In genomic region chr1:191150924-191151605, GRCm38 (mm10) we compare ENCODE assay signal across 22 mouse cellular contexts. TPM values are rescaled to one million over a fixed set of nuclear protein-coding genes. Genes with fewer than 3 reads are reported as not detected.
DNase-seq lines count a peak whose midpoint lies in the region; ATAC-seq and TF ChIP-seq lines count a peak whose summit lies in the region.
"Had no signal": no experiment of that assay in that cellular context is flagged by ENCODE, and none has a peak within 500 bp of the region (broad histone marks: within the 10 kb centered on the region; RNA-seq: fewer than 3 reads in every experiment).

No protein-coding gene starts in this region.

- H3K9ac ChIP-seq in heart, postnatal 0 days (replicated peaks; ENCODE audit: low read depth, low read length) = no peak overlapping the region
- no peak overlapping the region for H3K9ac ChIP-seq in liver, embryonic 13.5 days
- H3K9ac ChIP-seq: embryonic facial prominence, embryonic 13.5 days; forebrain, embryonic 12.5 days; heart, embryonic 15.5 days; hindbrain, embryonic 14.5 days had no signal

- ATAC-seq in heart, postnatal 0 days (ENCODE audit: insufficient read depth, low read depth) = no peak
- ATAC-seq in liver, embryonic 13.5 days (ENCODE audit: low read depth) = no peak
- ATAC-seq: forebrain, embryonic 16.5 days had no signal

- no peaks in the 10 kb centered on the region for H3K27me3 ChIP-seq in heart, postnatal 0 days (ENCODE audit: control insufficient read depth, insufficient read depth, low read length)
- H3K27me3 ChIP-seq in liver, embryonic 13.5 days = no peaks in the 10 kb centered on the region
- no peaks in the 10 kb centered on the region for H3K27me3 ChIP-seq in megakaryocyte, embryonic 14.5 days (replicated peaks)
- H3K27me3 ChIP-seq: embryonic facial prominence, embryonic 13.5 days; forebrain, embryonic 12.5 days; heart, embryonic 15.5 days had no signal

- no peaks in the 10 kb centered on the region for H3K36me3 ChIP-seq in heart, postnatal 0 days (replicated peaks; ENCODE audit: control insufficient read depth, insufficient read depth, low read length)
- H3K36me3 ChIP-seq in liver, embryonic 13.5 days = no peaks in the 10 kb centered on the region
- no peaks in the 10 kb centered on the region for H3K36me3 ChIP-seq in megakaryocyte, embryonic 14.5 days (replicated peaks; ENCODE audit: low read length)
- H3K36me3 ChIP-seq: embryonic facial prominence, embryonic 13.5 days; forebrain, embryonic 12.5 days; heart, embryonic 15.5 days had no signal

- intact Hi-C loops in heart, postnatal 25 days (cut with DNase I) = loop anchor here (5.0 kb wide), 1 partner anchor 126 kb away; no protein-coding TSS in a partner anchor

- DNase-seq in heart, postnatal 0 days (ENCODE audit: low spot score) = peak; percentile 91
- DNase-seq in heart, postnatal 25 days (ENCODE audit: low spot score) = no peak
- DNase-seq in ovary, adult 18-20 months (ENCODE audit: low spot score) = peak; percentile 52
- DNase-seq in ovary, postnatal 10 days (ENCODE audit: low spot score) = no peak
- no peak for DNase-seq in liver, embryonic 13.5 days
- no peak for DNase-seq in neural tube, embryonic 10.5 days (ENCODE audit: extremely low spot score, low spot score)
- DNase-seq: adrenal gland, adult 2 months; adrenal gland, postnatal 25 days; cerebellum, adult 18-20 months; cerebellum, adult 9-11 months; cerebellum, postnatal 36 days; gastrocnemius, postnatal 10 days had no signal

- H3K4me1 ChIP-seq in heart, postnatal 0 days (ENCODE audit: control insufficient read depth, insufficient read depth) = no peaks in the 10 kb centered on the region
- H3K4me1 ChIP-seq in liver, embryonic 13.5 days (replicated peaks) = no peaks in the 10 kb centered on the region
- peaks cover 54% of the 10 kb centered on the region for H3K4me1 ChIP-seq in megakaryocyte, embryonic 14.5 days
- H3K4me1 ChIP-seq: embryonic facial prominence, embryonic 13.5 days; forebrain, embryonic 12.5 days had no signal

- WGBS in heart, postnatal 0 days = 44% methylated on average over 8 of the region's 8 CpGs
- 24% methylated on average over 8 of the region's 8 CpGs for WGBS in liver, embryonic 13.5 days (ENCODE audit: insufficient replicate concordance)

- no peak overlapping the region for H3K4me3 ChIP-seq in heart, postnatal 0 days (ENCODE audit: low read depth, low read length)
- no peak overlapping the region for H3K4me3 ChIP-seq in liver, embryonic 13.5 days (replicated peaks)
- H3K4me3 ChIP-seq in megakaryocyte, embryonic 14.5 days (replicated peaks) = peak overlapping the region; percentile 35
- H3K4me3 ChIP-seq: embryonic facial prominence, embryonic 13.5 days; forebrain, embryonic 12.5 days; heart, embryonic 15.5 days had no signal

- no peak overlapping the region for H3K4me2 ChIP-seq in heart, postnatal 0 days (ENCODE audit: low read depth, low read length)
- no peak overlapping the region for H3K4me2 ChIP-seq in liver, embryonic 13.5 days
- H3K4me2 ChIP-seq: embryonic facial prominence, embryonic 13.5 days; forebrain, embryonic 12.5 days; heart, embryonic 15.5 days; hindbrain, embryonic 14.5 days had no signal

- TF ChIP-seq EP300 in heart, postnatal 0 days (IDR thresholded peaks at IDR 0.05; ENCODE audit: low read depth) = no peak

- no peaks in the 10 kb centered on the region for H3K9me3 ChIP-seq in heart, postnatal 0 days (replicated peaks; ENCODE audit: control insufficient read depth, low read length)
- no peaks in the 10 kb centered on the region for H3K9me3 ChIP-seq in liver, embryonic 13.5 days (replicated peaks)
- H3K9me3 ChIP-seq in megakaryocyte, embryonic 14.5 days = peaks cover 14% of the 10 kb centered on the region
- H3K9me3 ChIP-seq: heart, embryonic 15.5 days had no signal

- H3K27ac ChIP-seq in heart, postnatal 0 days (ENCODE audit: low read depth) = no peak overlapping the region; the same call in 1 of the 2 replicates
- H3K27ac ChIP-seq in liver, embryonic 13.5 days = peak overlapping the region; percentile 19
- H3K27ac ChIP-seq: embryonic facial prominence, embryonic 13.5 days; forebrain, embryonic 12.5 days; heart, embryonic 15.5 days; hindbrain, embryonic 14.5 days had no signal

- TF ChIP-seq CTCF in heart, postnatal 0 days (IDR thresholded peaks at IDR 0.05; ENCODE audit: low read depth) = no peak

RNA-seq across cellular contexts. Expression of gene Fam71a, which starts 13.6 kb away (rescaled TPM):
- not detected in 2 replicates for total RNA-seq in heart, postnatal 0 days (2014; rRNA removed; ENCODE audit: low replicate concordance)
- polyA plus RNA-seq in heart, postnatal 0 days (2015; fragmentation: Nextera tagmentation; extraction: Ambion mirVana) = not detected in 2 replicates
- not detected for total RNA-seq in heart, postnatal 25 days (2021)
- not detected in 2 replicates for polyA plus RNA-seq in liver, embryonic 13.5 days (2015; fragmentation: Nextera tagmentation; extraction: Ambion mirVana)
- polyA plus RNA-seq in megakaryocyte, embryonic 14.5 days (2012; ENCODE audit: insufficient read depth, low replicate concordance) = not detected in 2 replicates
- total RNA-seq: adrenal gland, adult 2 months; adrenal gland, postnatal 25 days; ES-E14; gastrocnemius, postnatal 10 days; gastrocnemius, postnatal 4 days had no signal
- polyA plus RNA-seq: adrenal gland, adult 2 months; embryonic facial prominence, embryonic 13.5 days; forebrain, embryonic 12.5 days; forebrain, embryonic 16.5 days; frontal cortex, adult 2 months; heart, embryonic 15.5 days; hindbrain, embryonic 14.5 days had no signal

RNA-seq across cellular contexts. Expression of gene Batf3, which starts 53.4 kb away (rescaled TPM):
- total RNA-seq in heart, postnatal 0 days (2014; rRNA removed; ENCODE audit: low replicate concordance) = not detected in 2 replicates
- polyA plus RNA-seq in heart, postnatal 0 days (2015; fragmentation: Nextera tagmentation; extraction: Ambion mirVana) = 1.2 and 1.3 TPM in 2 replicates
- under 1 TPM; 0.83 to 0.89 TPM for total RNA-seq in heart, postnatal 25 days (2021)
- polyA plus RNA-seq in liver, embryonic 13.5 days (2015; fragmentation: Nextera tagmentation; extraction: Ambion mirVana) = 2.6 and 3.1 TPM in 2 replicates
- 2.0 TPM in 1 of 2 replicates, not detected in the other for polyA plus RNA-seq in megakaryocyte, embryonic 14.5 days (2012; ENCODE audit: insufficient read depth, low replicate concordance)
- total RNA-seq: hematopoietic stem cell, adult 5-6 weeks had no signal

Comparison
In these comparisons a context has a peak if more than half of its experiments do, and no peak if none do; other contexts are left out.
1. DNase-seq: peak in heart, postnatal 0 days (single experiment) and ovary, adult 18-20 months (single experiment); none in heart, postnatal 25 days (single experiment), ovary, postnatal 10 days (single experiment), liver, embryonic 13.5 days (single experiment) and neural tube, embryonic 10.5 days (single experiment).